Mouse (Mus musculus): ENCODE results near the gene Cd84. TPM values are rescaled to one million over a fixed set of nuclear protein-coding genes. Genes with fewer than 3 reads are reported as not detected.

The Cd84 gene
- total and polyA plus RNA-seq, 2 experiments from 2014 or later, result 2.3 to 2.6 TPM

DNA sequence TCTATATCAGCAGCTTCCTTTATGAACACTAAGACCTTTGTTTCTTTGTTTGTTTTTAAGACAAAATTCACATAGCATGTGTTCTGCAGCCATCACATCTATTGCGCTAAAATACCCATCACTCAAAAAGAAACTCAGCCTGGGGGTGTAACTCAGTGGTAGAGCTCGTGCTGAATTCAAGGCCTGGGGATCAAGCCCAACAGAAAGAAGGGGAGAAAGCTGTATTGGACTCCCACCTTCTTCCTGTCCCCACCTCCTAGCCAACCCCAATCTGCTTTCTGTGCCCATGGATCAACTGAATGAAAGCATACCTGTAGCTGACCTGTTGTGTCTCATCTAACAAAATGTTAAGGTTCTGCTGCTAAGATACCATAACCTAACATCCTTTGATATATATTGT lies 82.1 kb downstream of the Cd84 start:
- DNase-seq, result no peak
- Histone ChIP-seq H3K9ac (no peak overlapping the region), H3K27me3 (ENCODE audit: insufficient read depth, low read length) (no peaks in the 10 kb centered on the region), H3K9me3 (ENCODE audit: low read length) (no peaks in the 10 kb centered on the region), H3K4me2 (ENCODE audit: low read depth) (no peak overlapping the region), H3K4me3 (ENCODE audit: low read depth, low read length) (no peak overlapping the region), H3K27ac (ENCODE audit: low read depth, low read length) (no peak overlapping the region), H3K4me1 (ENCODE audit: insufficient read depth) (no peaks in the 10 kb centered on the region), H3K36me3 (ENCODE audit: insufficient read depth) (no peaks in the 10 kb centered on the region)
- WGBS, result 90% methylated on average over 2 of the region's 2 CpGs
- TF ChIP-seq CTCF (IDR thresholded peaks at IDR 0.05; ENCODE audit: low read depth), result no peak
- ATAC-seq, result no peak

DNA sequence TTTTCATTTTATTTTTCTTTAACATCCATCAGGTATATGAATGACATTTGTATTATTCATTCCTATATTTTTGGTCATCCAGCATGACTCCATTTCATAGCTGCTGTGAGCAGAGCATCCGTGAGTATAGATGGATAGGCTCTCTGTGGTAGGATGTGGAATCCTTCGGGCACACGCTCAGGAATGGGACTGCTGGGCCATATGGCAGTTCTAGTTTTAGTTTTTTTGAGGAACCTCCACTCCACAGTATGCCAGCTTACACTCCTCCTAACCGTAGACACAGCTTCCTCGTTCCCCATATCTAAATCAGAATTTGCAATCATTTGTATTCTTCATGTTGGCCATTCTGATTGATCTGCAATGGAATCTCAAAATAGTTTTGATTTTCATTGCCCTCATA lies 83.3 kb downstream of the Cd84 start:
- Histone ChIP-seq H3K4me2 (ENCODE audit: low read depth) (no peak overlapping the region), H3K36me3 (ENCODE audit: insufficient read depth) (no peaks in the 10 kb centered on the region), H3K4me3 (ENCODE audit: low read depth, low read length) (no peak overlapping the region), H3K27me3 (ENCODE audit: insufficient read depth, low read length) (no peaks in the 10 kb centered on the region), H3K9me3 (ENCODE audit: low read length) (no peaks in the 10 kb centered on the region), H3K4me1 (ENCODE audit: insufficient read depth) (no peaks in the 10 kb centered on the region), H3K9ac (no peak overlapping the region), H3K27ac (ENCODE audit: low read depth, low read length) (no peak overlapping the region)
- 84% methylated on average over 5 of the region's 5 CpGs for WGBS
- no peak for TF ChIP-seq CTCF (IDR thresholded peaks at IDR 0.05; ENCODE audit: low read depth)
- ATAC-seq (no peak), DNase-seq (no peak)

DNA sequence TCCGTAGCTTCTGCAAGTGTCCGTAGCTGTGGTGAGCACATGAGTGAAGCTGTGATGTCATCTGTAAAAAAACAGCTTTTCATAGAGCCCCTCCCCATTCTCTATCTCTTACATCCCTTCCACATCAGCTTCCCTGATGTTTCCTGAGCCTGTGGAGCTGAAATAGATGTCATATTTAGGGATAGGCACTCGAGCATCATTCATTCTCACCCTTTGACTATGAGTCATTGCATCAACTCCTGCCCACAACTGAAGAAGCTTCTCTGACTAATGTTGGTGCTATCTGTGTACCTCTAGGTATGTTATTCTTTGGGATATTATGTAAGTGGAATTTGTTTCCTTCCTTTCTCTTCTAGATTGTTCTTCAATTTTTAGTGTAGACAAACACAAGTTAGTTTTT lies 85.4 kb downstream of the Cd84 start:
- 81% methylated on average over 3 of the region's 3 CpGs for WGBS

GRCm38 (mm10) chr1:171933851-171934250 lies 94.4 kb downstream of the Cd84 start:
- H3K4me2 ChIP-seq (ENCODE audit: low read depth), result no peak overlapping the region
- H3K4me3 ChIP-seq (ENCODE audit: low read depth, low read length), result no peak overlapping the region
- DNase-seq (no peak), ATAC-seq (no peak)
- no peaks in the 10 kb centered on the region for H3K9me3 ChIP-seq (ENCODE audit: low read length)
- TF ChIP-seq CTCF (IDR thresholded peaks at IDR 0.05; ENCODE audit: low read depth), result no peak
- H3K27me3 ChIP-seq (ENCODE audit: insufficient read depth, low read length), result no peaks in the 10 kb centered on the region
- WGBS, result 38% methylated on average over 3 of the region's 3 CpGs
- H3K36me3 ChIP-seq (ENCODE audit: insufficient read depth), result no peaks in the 10 kb centered on the region
- H3K4me1 ChIP-seq (ENCODE audit: insufficient read depth), result no peaks in the 10 kb centered on the region
- no peak overlapping the region for H3K27ac ChIP-seq (ENCODE audit: low read depth, low read length)
- no peak overlapping the region for H3K9ac ChIP-seq

More for the DNA sequence above, 85.4 kb downstream of the Cd84 start:
- no peaks in the 10 kb centered on the region for H3K9me3 ChIP-seq (ENCODE audit: low read length)
- H3K27ac ChIP-seq (ENCODE audit: low read depth, low read length), result no peak overlapping the region
- H3K36me3 ChIP-seq (ENCODE audit: insufficient read depth), result no peaks in the 10 kb centered on the region
- DNase-seq (no peak), ATAC-seq (no peak)
- no peak overlapping the region for H3K4me3 ChIP-seq (ENCODE audit: low read depth, low read length)
- no peak for TF ChIP-seq CTCF (IDR thresholded peaks at IDR 0.05; ENCODE audit: low read depth)
- H3K4me2 ChIP-seq (ENCODE audit: low read depth), result no peak overlapping the region
- H3K27me3 ChIP-seq (ENCODE audit: insufficient read depth, low read length), result no peaks in the 10 kb centered on the region
- no peak overlapping the region for H3K9ac ChIP-seq
- no peaks in the 10 kb centered on the region for H3K4me1 ChIP-seq (ENCODE audit: insufficient read depth)

DNA sequence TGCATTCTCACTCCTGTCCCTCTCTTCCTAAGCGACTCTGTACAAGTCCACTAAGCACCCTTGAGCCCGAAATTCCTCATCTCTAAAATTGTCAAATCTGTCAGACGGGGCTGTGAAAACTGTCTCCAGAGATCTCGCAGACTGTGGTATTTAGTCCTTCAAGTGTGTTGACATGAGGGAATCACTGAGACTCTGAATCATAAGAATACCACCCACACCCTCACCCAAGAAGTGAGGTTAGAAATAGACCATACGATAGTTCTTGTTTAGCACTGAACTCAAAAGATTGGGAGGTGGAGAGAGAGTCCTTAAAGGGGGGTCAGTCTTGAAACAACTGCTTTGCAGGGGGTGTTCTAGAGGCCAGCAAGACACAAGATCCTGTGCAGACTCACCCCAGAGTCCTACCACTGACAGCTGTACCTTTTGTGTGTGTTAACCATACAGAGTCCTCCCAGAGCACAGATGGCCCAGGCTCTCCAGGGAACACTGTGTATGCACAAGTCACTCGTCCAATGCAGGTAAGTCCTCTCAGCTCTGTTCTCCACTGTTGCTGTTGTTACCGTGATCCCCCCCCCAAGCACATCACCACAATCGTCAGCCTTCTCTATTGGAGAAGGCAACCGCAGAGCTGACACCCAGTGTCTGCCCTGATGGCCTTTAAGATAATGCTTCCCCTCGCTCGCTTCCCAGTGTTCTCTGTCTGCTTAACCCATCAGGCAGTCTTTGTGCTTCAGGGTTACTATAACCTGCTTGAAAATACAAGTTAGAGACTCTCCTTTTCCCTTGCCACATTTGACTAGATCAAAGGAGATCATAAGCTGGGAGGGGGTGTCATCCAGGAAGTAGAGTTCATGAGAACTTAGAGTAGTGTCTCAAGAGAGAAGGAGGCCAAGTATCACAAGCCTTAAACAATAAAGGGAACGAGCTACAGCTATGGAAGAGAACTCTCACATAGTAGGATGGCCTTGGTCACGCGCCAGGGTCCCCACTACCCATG lies 99.8 kb downstream of the Cd84 start:
- DNase-seq (no peak), ATAC-seq (no peak)
- Histone ChIP-seq H3K4me3 (ENCODE audit: low read depth, low read length) (no peak overlapping the region), H3K9ac (no peak overlapping the region), H3K4me1 (ENCODE audit: insufficient read depth) (no peaks in the 10 kb centered on the region), H3K4me2 (ENCODE audit: low read depth) (no peak overlapping the region), H3K27ac (ENCODE audit: low read depth, low read length) (no peak overlapping the region), H3K36me3 (ENCODE audit: insufficient read depth) (no peaks in the 10 kb centered on the region), H3K27me3 (ENCODE audit: insufficient read depth, low read length) (no peaks in the 10 kb centered on the region), H3K9me3 (ENCODE audit: low read length) (no peaks in the 10 kb centered on the region)
- WGBS, result 81% methylated on average over 14 of the region's 14 CpGs
- no peak for TF ChIP-seq CTCF (IDR thresholded peaks at IDR 0.05; ENCODE audit: low read depth)

Other genes with a start within 250 kb of the Cd84 start
- gene Ly9, start 232.3 kb upstream of the Cd84 start, total RNA-seq (2014; rRNA removed), result 0.46 TPM in 1 of 2 replicates, not detected in the other
- 0.10 and 0.20 TPM in 2 replicates for gene Ly9, start 232.3 kb upstream of the Cd84 start, polyA plus RNA-seq (2015; fragmentation: Nextera tagmentation; extraction: Ambion mirVana)
- 0.05 TPM in 1 of 2 replicates, not detected in the other for gene Slamf7, start 186.7 kb upstream of the Cd84 start, total RNA-seq (2014; rRNA removed)
- gene Slamf7, start 186.7 kb upstream of the Cd84 start, polyA plus RNA-seq (2015; fragmentation: Nextera tagmentation; extraction: Ambion mirVana), result not detected in 2 replicates
- gene Cd48, start 157.7 kb upstream of the Cd84 start, total RNA-seq (2014; rRNA removed), result 0.69 and 1.3 TPM in 2 replicates
- 1.0 and 1.1 TPM in 2 replicates for gene Cd48, start 157.7 kb upstream of the Cd84 start, polyA plus RNA-seq (2015; fragmentation: Nextera tagmentation; extraction: Ambion mirVana)
- 0.15 and 0.19 TPM in 2 replicates for gene Slamf1, start 72.6 kb upstream of the Cd84 start, total RNA-seq (2014; rRNA removed)
- 0.11 and 0.15 TPM in 2 replicates for gene Slamf1, start 72.6 kb upstream of the Cd84 start, polyA plus RNA-seq (2015; fragmentation: Nextera tagmentation; extraction: Ambion mirVana)
- gene Gm10521, start 56.0 kb downstream of the Cd84 start, total RNA-seq (2014; rRNA removed), result 0.08 TPM in 1 of 2 replicates, not detected in the other
- not detected in 2 replicates for gene Gm10521, start 56.0 kb downstream of the Cd84 start, polyA plus RNA-seq (2015; fragmentation: Nextera tagmentation; extraction: Ambion mirVana)
- gene Slamf6, start 77.8 kb downstream of the Cd84 start, total RNA-seq (2014; rRNA removed), result not detected in 2 replicates
- 0.14 and 0.34 TPM in 2 replicates for gene Slamf6, start 77.8 kb downstream of the Cd84 start, polyA plus RNA-seq (2015; fragmentation: Nextera tagmentation; extraction: Ambion mirVana)
- gene Vangl2, start 188.7 kb downstream of the Cd84 start, total RNA-seq (2014; rRNA removed), result 47.2 and 63.4 TPM in 2 replicates
- gene Vangl2, start 188.7 kb downstream of the Cd84 start, polyA plus RNA-seq (2015; fragmentation: Nextera tagmentation; extraction: Ambion mirVana), result 35.3 and 37.3 TPM in 2 replicates
- gene Nhlh1, start 217.9 kb downstream of the Cd84 start, total RNA-seq (2014; rRNA removed), result 0.95 and 1.0 TPM in 2 replicates
- 0.20 and 0.47 TPM in 2 replicates for gene Nhlh1, start 217.9 kb downstream of the Cd84 start, polyA plus RNA-seq (2015; fragmentation: Nextera tagmentation; extraction: Ambion mirVana)
- 199 and 241 TPM in 2 replicates for gene Copa, start 242.8 kb downstream of the Cd84 start, total RNA-seq (2014; rRNA removed)
- gene Copa, start 242.8 kb downstream of the Cd84 start, polyA plus RNA-seq (2015; fragmentation: Nextera tagmentation; extraction: Ambion mirVana), result 127 and 151 TPM in 2 replicates
- gene Ncstn, start 243.1 kb downstream of the Cd84 start, total RNA-seq (2014; rRNA removed), result 61.9 and 73.1 TPM in 2 replicates
- 77.1 and 93.9 TPM in 2 replicates for gene Ncstn, start 243.1 kb downstream of the Cd84 start, polyA plus RNA-seq (2015; fragmentation: Nextera tagmentation; extraction: Ambion mirVana)

All from forebrain, postnatal 0 days (tissue).